Mouse (Mus musculus) lung, embryonic 15.5 days (tissue): ENCODE data around the gene Dnajc12. TPM values are rescaled to one million over a fixed set of nuclear protein-coding genes. Genes with fewer than 3 reads are reported as not detected.

Experiments
- ATAC-seq: fragments of 200-750 bp; cut with Nextera tagmentation; 2 replicates; pipeline ENCODE4 v1.8.0; 2017; ENCODE audit warnings: moderate number of reproducible peaks, borderline replicate concordance; ENCODE audit not compliant: low FRiP score, low TSS enrichment; ENCODE audit errors: extremely low read depth
- H3K27ac ChIP-seq: fragments of 300-500 bp; sonication (generic); 2 replicates; pipeline ENCODE4 v1.5.1; 2015; ENCODE audit warnings: moderate library complexity, mild to moderate bottlenecking, inconsistent platforms
- H3K27me3 ChIP-seq: fragments of 300-500 bp; sonication (generic); 2 replicates; pipeline ENCODE4 v1.6.1; 2015; ENCODE audit warnings: inconsistent platforms
- H3K36me3 ChIP-seq: fragments of 300-500 bp; sonication (generic); 2 replicates; pipeline ENCODE4 v1.6.1; 2015; ENCODE audit warnings: inconsistent platforms
- H3K4me1 ChIP-seq: fragments of 300-500 bp; sonication (generic); 2 replicates; pipeline ENCODE4 v1.6.1; 2015; ENCODE audit warnings: inconsistent platforms
- H3K4me2 ChIP-seq: fragments of 300-500 bp; sonication (generic); 2 replicates; pipeline ENCODE4 v1.6.1; 2015; ENCODE audit warnings: inconsistent platforms, mild to moderate bottlenecking, moderate library complexity
- H3K4me3 ChIP-seq: fragments of 300-500 bp; sonication (generic); 2 replicates; pipeline ENCODE4 v1.5.1; 2015; ENCODE audit warnings: mild to moderate bottlenecking, inconsistent platforms
- H3K9ac ChIP-seq: fragments of 300-500 bp; sonication (generic); 2 replicates; pipeline ENCODE4 v1.6.1; 2015; ENCODE audit warnings: inconsistent platforms
- H3K9me3 ChIP-seq: fragments of 300-500 bp; sonication (generic); 2 replicates; pipeline ENCODE4 v1.6.1; 2016; ENCODE audit warnings: inconsistent platforms
- WGBS: fragments of 180-500 bp; shearing (Covaris S2); methylation state at CpG from one replicate; pipeline ENCODE4 v1.1.7; 2015; 5-methylcytosine and 5-hydroxymethylcytosine counted together
- polyA plus RNA-seq: library from polyadenylated mRNA; unstranded; fragments of >200 nt; fragmentation: Nextera tagmentation; extraction: Ambion mirVana; gene quantifications from 2 replicates; pipeline ENCODE4 v1.2.1, GENCODE M21; 2015

Gene Dnajc12
- polyA plus RNA-seq, 1 experiment from 2014 or later, result 13.6 TPM

DNA sequence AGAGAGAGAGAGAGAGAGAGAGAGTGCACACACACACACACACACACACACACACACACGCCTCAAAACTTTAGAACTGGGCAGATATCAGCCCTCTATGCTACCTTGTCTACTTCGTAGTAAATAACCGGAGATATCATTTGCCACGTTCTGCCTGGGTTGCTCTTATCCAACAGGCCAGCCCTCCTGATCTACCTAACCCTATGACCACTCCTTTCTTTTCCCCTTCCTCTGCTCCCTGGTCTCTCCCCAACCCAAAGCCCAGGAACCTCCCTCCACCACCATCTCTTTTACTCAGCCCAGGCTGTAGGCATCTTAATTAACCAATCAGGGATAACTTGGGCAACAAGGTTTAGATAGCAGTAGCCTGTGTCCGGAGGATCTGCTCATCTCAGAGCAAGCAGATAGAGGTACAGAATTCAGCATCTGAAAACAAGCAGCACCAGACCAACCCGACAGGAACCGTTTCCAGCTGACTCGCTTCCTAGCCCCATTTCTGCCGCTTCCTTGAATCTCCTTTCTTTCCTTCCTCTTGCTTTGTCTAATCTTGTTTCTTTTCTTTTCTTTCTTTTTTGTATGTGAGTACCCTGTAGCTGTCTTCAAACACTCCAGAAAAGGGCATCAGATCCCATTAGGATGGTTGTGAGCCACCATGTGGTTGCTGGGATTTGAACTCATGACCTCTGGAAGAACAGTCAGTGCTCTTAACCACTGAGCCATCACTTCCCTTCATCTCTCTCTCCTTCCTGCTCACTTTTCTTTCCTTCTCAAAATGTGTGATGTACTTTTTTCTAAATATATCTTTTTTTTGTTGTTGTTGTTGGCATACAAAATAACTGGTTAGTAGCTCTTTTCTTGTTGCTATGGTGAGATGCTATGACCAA, 41.6 kb downstream of the Dnajc12 start:
- Histone ChIP-seq H3K4me3 (no peak overlapping the region), H3K27ac (no peak overlapping the region), H3K4me1 (0 out of 2 replicates have a peak, but pooled peaks cover 6% of the 10 kb centered on the region), H3K9me3 (no peaks in the 10 kb centered on the region), H3K27me3 (no peaks in the 10 kb centered on the region), H3K9ac (no peak overlapping the region), H3K4me2 (no peak overlapping the region), H3K36me3 (no peaks in the 10 kb centered on the region)
- 79% methylated on average over 9 of the region's 9 CpGs for WGBS
- no peak for ATAC-seq

DNA sequence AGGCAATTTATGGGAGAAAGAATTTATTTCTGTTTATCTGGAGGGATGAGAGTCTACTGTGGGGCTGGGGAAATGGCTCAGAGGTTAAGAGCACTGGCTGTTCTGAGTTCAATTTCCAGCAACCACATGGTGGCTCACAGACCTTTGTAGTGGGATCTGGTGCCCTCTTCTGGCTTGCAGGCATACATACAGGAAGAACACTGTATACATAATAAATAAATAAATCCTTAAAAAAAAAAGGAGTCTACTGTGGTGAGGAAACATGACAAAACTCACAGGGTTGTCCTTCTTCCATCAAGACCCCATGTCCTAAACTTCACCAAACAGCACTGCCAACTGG, 42.2 kb downstream of the Dnajc12 start:
- no peak for ATAC-seq
- 0 out of 2 replicates have a peak, but pooled peaks cover 6% of the 10 kb centered on the region for H3K4me1 ChIP-seq

DNA sequence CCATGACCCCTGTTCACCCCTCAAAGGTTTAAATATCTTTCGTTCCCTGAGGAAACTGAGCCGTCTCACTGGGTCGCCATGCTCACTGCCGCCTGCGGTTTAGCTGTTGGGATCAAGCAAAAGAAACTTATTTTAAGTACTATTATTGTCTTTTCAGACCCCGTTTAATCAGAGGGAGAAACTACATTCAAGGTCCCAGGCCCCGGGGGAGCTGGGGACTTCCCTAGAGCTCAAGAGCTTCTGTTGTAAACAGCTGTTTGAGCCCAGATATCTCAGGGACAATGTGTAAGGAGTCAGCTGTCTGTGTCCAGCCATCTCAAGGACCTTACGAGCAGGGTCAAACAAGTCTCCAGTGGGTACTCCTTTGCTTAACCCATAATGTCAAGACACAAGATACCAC, 44.9 kb downstream of the Dnajc12 start:
- ATAC-seq, result no peak
- Histone ChIP-seq H3K27me3 (no peaks in the 10 kb centered on the region), H3K4me1 (0 out of 2 replicates have a peak, but pooled peaks cover 6% of the 10 kb centered on the region), H3K9me3 (no peaks in the 10 kb centered on the region), H3K9ac (no peak overlapping the region), H3K4me2 (no peak overlapping the region), H3K4me3 (no peak overlapping the region), H3K36me3 (no peaks in the 10 kb centered on the region), H3K27ac (no peak overlapping the region)
- WGBS, result 78% methylated on average over 8 of the region's 8 CpGs

More for the DNA sequence above, 42.2 kb downstream of the Dnajc12 start:
- H3K9me3 ChIP-seq, result no peaks in the 10 kb centered on the region
- no peak overlapping the region for H3K4me3 ChIP-seq
- H3K27ac ChIP-seq, result no peak overlapping the region
- H3K36me3 ChIP-seq, result no peaks in the 10 kb centered on the region
- no peak overlapping the region for H3K9ac ChIP-seq
- H3K4me2 ChIP-seq, result no peak overlapping the region
- no peaks in the 10 kb centered on the region for H3K27me3 ChIP-seq

DNA sequence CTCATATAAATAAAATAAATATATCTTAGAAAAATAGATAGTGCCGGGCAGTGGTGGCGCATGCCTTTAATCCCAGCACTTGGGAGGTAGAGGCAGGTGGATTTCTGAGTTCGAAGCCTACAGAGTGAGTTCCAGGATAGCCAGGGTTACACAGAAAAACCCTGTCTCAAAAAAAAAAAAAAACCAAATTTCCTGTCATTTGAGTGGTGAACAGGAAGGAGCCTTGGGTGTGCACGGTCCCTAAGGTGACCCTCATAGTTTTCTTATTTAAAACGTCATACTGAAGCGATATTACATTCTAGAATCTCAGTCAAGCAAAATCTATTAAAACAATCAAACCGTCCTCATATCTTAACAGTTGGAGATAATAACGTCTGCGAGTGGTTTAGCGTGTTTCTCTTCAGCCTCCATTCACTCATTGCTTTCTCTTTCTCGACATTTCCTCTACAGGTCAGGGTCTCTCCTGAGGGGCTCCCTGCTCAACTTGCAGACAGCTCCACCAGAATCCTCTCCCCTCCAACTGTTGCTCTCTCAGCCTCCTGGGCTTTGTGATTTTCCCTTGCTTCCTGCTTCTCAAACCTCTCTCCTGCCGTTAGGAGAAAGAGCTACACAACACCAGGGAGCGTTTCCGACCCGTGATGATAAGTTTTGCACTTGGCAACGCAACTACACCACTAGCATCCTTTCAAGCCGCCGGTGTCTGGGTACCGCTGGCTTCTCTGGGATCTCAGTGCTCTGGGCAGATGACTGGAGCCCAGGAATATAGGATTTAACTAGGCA, 46.2 kb downstream of the Dnajc12 start:
- 0 out of 2 replicates have a peak, but pooled peaks cover 6% of the 10 kb centered on the region for H3K4me1 ChIP-seq
- H3K4me2 ChIP-seq, result peak overlapping the region; percentile 83
- H3K4me3 ChIP-seq, result peak overlapping the region; percentile 85
- H3K36me3 ChIP-seq, result no peaks in the 10 kb centered on the region
- 0 out of 2 replicates have a peak overlapping the region, but pooled peaks have one; percentile 35 for H3K27ac ChIP-seq
- H3K27me3 ChIP-seq, result no peaks in the 10 kb centered on the region
- no peak for ATAC-seq
- H3K9ac ChIP-seq, result peak overlapping the region; percentile 45
- 15% methylated on average over 19 of the region's 19 CpGs for WGBS
- no peaks in the 10 kb centered on the region for H3K9me3 ChIP-seq

DNA sequence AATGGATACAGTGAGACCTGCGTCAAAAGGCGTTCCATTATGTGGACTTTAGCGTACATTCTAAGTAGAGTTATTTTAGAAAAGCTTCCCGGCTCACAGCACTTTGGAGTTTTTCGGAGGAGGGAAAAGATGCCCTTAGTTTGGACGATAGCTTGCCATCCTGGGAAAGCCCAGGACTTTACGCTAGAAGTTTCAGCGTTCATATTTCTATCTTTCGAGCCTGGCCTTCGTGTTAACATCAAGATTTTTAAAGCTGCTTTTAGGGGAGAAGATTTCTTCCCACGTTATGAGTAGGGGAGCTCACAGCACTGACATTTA, 46.7 kb downstream of the Dnajc12 start:
- WGBS, result under 1% methylated on average over 11 of the region's 11 CpGs
- peak overlapping the region; percentile 45 for H3K9ac ChIP-seq
- no peaks in the 10 kb centered on the region for H3K27me3 ChIP-seq
- H3K4me1 ChIP-seq, result 0 out of 2 replicates have a peak, but pooled peaks cover 6% of the 10 kb centered on the region
- peak overlapping the region; percentile 85 for H3K4me3 ChIP-seq
- peak overlapping the region; percentile 35; the same call in 1 of the 2 replicates for H3K27ac ChIP-seq
- H3K4me2 ChIP-seq, result peak overlapping the region; percentile 83
- no peak for ATAC-seq
- no peaks in the 10 kb centered on the region for H3K36me3 ChIP-seq
- H3K9me3 ChIP-seq, result no peaks in the 10 kb centered on the region

DNA sequence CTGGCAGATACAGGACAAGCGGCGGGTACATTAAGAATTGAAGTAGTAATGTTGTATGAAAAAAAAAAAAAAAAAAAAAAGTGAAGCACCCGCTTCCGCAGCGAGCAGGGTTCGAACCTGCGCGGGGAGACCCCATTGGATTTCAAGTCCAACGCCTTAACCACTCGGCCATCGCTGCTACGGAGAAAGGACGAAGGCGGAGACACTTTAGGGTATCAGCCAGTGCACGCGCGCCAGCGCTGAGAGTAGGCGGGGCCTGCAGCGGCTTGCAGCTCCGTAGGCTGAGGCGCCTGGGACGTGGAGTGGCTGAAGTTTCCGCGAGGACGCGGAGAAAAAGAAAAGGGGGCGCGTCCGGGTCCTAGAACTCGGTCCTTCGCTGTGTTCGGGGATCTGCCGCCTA, 47.1 kb downstream of the Dnajc12 start:
- peak overlapping the region; percentile 77 for H3K9ac ChIP-seq
- ATAC-seq, result peak; percentile 96
- peak overlapping the region; percentile 85 for H3K4me3 ChIP-seq
- no peaks in the 10 kb centered on the region for H3K27me3 ChIP-seq
- H3K36me3 ChIP-seq, result no peaks in the 10 kb centered on the region
- under 1% methylated on average over 34 of the region's 34 CpGs for WGBS
- H3K9me3 ChIP-seq, result no peaks in the 10 kb centered on the region
- 0 out of 2 replicates have a peak, but pooled peaks cover 6% of the 10 kb centered on the region for H3K4me1 ChIP-seq
- peak overlapping the region; percentile 83 for H3K4me2 ChIP-seq
- H3K27ac ChIP-seq, result peak overlapping the region; percentile 85

DNA sequence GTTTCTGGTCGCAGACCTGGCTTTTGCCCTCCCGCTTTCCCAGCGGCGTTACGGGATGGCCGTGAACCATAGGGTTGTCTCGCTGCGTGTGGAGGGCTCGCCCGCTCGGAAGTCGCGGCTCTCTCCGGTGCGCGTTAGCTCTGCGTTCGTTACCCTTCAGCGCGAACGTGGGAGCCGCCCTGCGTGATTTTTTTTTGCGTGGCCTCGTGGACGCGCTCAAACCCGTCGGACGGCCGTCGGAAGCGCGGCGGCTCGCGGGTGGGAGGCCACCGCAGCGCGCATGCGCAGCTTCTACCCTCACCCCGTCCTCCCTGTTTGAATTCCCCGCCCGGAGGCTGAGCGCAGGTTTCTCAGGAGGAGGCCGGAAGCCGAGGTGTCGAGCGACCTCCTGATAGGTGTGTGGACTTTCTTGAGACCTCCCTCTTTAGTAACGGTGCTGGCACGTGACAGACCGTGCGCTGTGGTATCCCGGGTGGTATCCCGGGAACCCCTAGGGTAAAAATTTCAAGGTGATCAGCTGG, 47.6 kb downstream of the Dnajc12 start, which contains the start of gene Ctnna3:
Ctnna3 (plus strand) TSS at position 314 of the 521 bp plus-strand sequence.
- peak within 1 kb of the TSS; percentile 85 for H3K4me3 ChIP-seq
- peak; percentile 90 for ATAC-seq
- H3K27ac ChIP-seq, result peak within 1 kb of the TSS; percentile 85
- peak within 1 kb of the TSS; percentile 77 for H3K9ac ChIP-seq
- under 1% methylated on average over 55 of the region's 55 CpGs for WGBS
- H3K36me3 ChIP-seq, result no peaks in the 10 kb centered on the region
- no peaks in the 10 kb centered on the region for H3K9me3 ChIP-seq
- peak within 1 kb of the TSS; percentile 83 for H3K4me2 ChIP-seq
- 0 out of 2 replicates have a peak, but pooled peaks cover 6% of the 10 kb centered on the region for H3K4me1 ChIP-seq
- H3K27me3 ChIP-seq, result no peaks in the 10 kb centered on the region

DNA sequence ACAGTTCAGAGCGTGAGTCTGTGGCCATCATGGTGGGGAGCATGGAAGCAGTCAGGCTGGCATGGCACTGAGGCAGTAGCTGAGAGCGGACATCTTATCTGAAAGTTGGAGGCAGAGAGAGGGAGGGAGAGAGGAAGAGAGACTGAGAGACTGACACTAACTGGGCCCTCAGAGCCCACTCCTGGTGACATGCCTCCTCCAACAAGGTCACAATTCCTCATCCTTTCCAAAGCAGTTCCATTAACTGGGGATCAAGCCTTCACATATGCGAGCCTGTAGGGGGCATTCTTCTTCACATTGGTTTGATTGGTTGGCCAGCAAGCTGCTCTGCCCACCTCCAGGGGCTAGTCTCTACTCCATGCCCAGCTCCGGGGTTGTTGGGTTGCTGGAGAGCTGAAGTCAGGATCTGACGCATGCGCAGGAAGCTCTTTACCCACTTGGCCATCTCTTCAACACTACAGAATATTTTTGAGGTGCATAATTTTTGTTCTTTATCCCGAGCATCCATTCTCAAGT, 49.0 kb downstream of the Dnajc12 start:
- no peaks in the 10 kb centered on the region for H3K36me3 ChIP-seq
- H3K9me3 ChIP-seq, result no peaks in the 10 kb centered on the region
- H3K4me3 ChIP-seq, result no peak overlapping the region
- H3K27ac ChIP-seq, result no peak overlapping the region
- H3K9ac ChIP-seq, result no peak overlapping the region
- H3K4me1 ChIP-seq, result 0 out of 2 replicates have a peak, but pooled peaks cover 6% of the 10 kb centered on the region
- H3K4me2 ChIP-seq, result no peak overlapping the region
- ATAC-seq, result no peak
- WGBS, result 85% methylated on average over 7 of the region's 7 CpGs
- no peaks in the 10 kb centered on the region for H3K27me3 ChIP-seq

DNA sequence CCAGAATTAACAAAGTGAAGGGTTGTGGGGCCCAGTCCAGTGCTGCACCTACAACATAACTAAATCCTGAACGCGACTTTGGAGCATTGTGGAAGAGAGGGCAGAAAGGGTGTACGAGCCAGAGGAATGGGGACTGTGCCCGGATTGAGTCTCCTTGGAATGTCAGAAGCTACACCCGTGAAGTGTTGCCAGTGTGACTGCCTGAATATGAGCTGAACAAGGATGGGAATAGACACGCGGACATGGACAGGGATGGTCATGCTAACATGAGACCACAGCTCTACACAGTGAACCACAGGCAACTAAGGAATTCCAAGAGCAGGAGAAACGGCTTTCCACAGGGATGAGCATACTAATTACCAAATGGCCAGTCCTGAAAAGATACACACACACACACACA, 49.9 kb downstream of the Dnajc12 start:
- no peak overlapping the region for H3K9ac ChIP-seq
- 0 out of 2 replicates have a peak, but pooled peaks cover 6% of the 10 kb centered on the region for H3K4me1 ChIP-seq
- no peaks in the 10 kb centered on the region for H3K27me3 ChIP-seq
- no peak overlapping the region for H3K27ac ChIP-seq
- 85% methylated on average over 8 of the region's 8 CpGs for WGBS
- no peak overlapping the region for H3K4me3 ChIP-seq
- no peaks in the 10 kb centered on the region for H3K9me3 ChIP-seq
- ATAC-seq, result no peak
- H3K36me3 ChIP-seq, result no peaks in the 10 kb centered on the region
- no peak overlapping the region for H3K4me2 ChIP-seq

DNA sequence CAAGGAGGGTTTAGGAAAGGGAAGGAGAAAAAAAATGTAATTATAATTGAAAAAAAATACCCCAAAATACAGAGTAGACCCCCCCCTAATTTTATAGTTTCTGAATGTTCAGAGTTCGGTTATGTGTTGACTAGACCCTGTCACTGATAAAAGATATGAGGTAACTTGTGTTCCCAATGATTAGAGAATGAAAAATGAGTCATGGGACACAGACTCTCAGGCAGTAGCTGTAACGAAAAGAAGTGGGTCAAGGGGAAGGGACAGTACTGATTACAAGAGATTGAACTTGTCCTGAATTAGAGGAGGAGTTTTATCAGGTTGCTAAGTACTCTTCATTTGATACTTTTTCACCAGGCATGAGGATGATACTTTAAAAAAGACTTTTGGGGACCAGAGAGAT, 50.6 kb downstream of the Dnajc12 start:
- ATAC-seq, result no peak
- Histone ChIP-seq H3K4me2 (no peak overlapping the region), H3K9ac (no peak overlapping the region), H3K4me1 (0 out of 2 replicates have a peak, but pooled peaks cover 6% of the 10 kb centered on the region), H3K36me3 (no peaks in the 10 kb centered on the region), H3K27me3 (no peaks in the 10 kb centered on the region), H3K27ac (no peak overlapping the region), H3K9me3 (no peaks in the 10 kb centered on the region), H3K4me3 (no peak overlapping the region)
- WGBS, result 60% methylated on average over 2 of the region's 2 CpGs

DNA sequence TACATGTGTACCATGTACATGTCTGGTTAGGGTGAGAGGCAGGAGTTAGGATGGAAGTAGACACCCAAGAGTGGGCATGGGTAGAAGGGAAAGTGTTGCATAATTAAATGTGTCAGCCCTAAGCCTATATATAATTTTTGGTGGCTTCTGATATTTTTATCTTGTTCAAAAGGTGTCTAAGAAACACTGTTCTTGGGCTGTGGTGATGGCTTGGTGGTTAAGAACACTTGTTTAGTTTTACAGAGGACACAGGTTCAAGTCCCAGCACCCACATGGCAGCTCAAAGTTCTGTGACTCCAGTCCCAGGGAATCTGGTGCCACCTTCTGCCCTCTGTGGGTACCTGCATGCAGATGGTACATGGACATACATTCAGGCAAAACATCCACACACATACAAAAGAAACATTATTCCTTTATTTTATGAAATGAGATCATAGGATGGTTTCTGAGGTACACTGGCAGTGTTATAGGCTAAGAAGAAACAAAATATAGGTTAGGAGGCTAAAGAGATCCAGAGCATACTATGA, 56.6 kb downstream of the Dnajc12 start:
- ATAC-seq, result no peak
- Histone ChIP-seq H3K36me3 (no peaks in the 10 kb centered on the region), H3K4me1 (no peaks in the 10 kb centered on the region), H3K27ac (no peak overlapping the region), H3K4me2 (no peak overlapping the region), H3K27me3 (no peaks in the 10 kb centered on the region), H3K9ac (no peak overlapping the region), H3K4me3 (no peak overlapping the region), H3K9me3 (no peaks in the 10 kb centered on the region)
